Mouse (Mus musculus) spleen, adult 2 months (tissue): ENCODE results near the gene Frrs1l. TPM values are rescaled to one million over a fixed set of nuclear protein-coding genes. Genes with fewer than 3 reads are reported as not detected.

Experiments used
- DNase-seq, 2 experiments: peaks; one replicate each; pipeline versions ENCODE4 v3.0.0 to v3.0.0-alpha.2; 2012 to 2021; ENCODE audit warnings: low spot score in 2 of 2, low read depth in 1 of 2
- H3K27ac ChIP-seq: fragments of 200-500 bp; 2 replicates; pipeline ENCODE4 v1.5.1; 2012; ENCODE audit warnings: low read length, inconsistent platforms; ENCODE audit not compliant: insufficient read depth
- H3K27me3 ChIP-seq: fragments of 200-500 bp; 2 replicates; pipeline ENCODE4 v1.6.1; 2012; ENCODE audit warnings: mild to moderate bottlenecking, moderate library complexity, low read length, inconsistent platforms; ENCODE audit not compliant: control insufficient read depth, insufficient read depth
- H3K36me3 ChIP-seq: fragments of 200-500 bp; 2 replicates; pipeline ENCODE4 v1.6.1; 2012; ENCODE audit warnings: mild to moderate bottlenecking, low read length, inconsistent platforms; ENCODE audit not compliant: control insufficient read depth, insufficient read depth
- H3K4me1 ChIP-seq: fragments of 200-500 bp; 2 replicates; pipeline ENCODE4 v1.6.1; 2011; ENCODE audit warnings: inconsistent platforms; ENCODE audit not compliant: control insufficient read depth, insufficient read depth, insufficient read length
- H3K4me3 ChIP-seq: fragments of 200-500 bp; 2 replicates; pipeline ENCODE4 v1.5.1; 2011; ENCODE audit warnings: mild to moderate bottlenecking, inconsistent platforms; ENCODE audit not compliant: insufficient read depth, insufficient read length; ENCODE audit errors: extremely low read depth
- CTCF ChIP-seq: fragments of 200-500 bp; IDR thresholded peaks from 2 replicates; pipeline ENCODE4 v1.5.1; 2011; ENCODE audit warnings: mild to moderate bottlenecking, inconsistent platforms; ENCODE audit not compliant: insufficient read depth, insufficient read length, insufficient replicate concordance; ENCODE audit errors: extremely low read depth
- POLR2A ChIP-seq: fragments of 200-500 bp; IDR thresholded peaks from 2 replicates; pipeline ENCODE4 v1.6.1; 2011; ENCODE audit warnings: low read depth, low read length, inconsistent platforms
- WGBS: fragments of 180-500 bp; shearing (Covaris S2); methylation state at CpG from one replicate; pipeline ENCODE4 v1.1.7; 2018; 5-methylcytosine and 5-hydroxymethylcytosine counted together
- polyA plus RNA-seq: library from polyadenylated mRNA; depleted of rRNA; stranded (reverse); fragments of >200 nt; gene quantifications from 2 replicates; pipeline ENCODE4 v1.2.3, GENCODE M21; 2012

Frrs1l gene
- polyA plus RNA-seq, 1 experiment: not detected

DNA sequence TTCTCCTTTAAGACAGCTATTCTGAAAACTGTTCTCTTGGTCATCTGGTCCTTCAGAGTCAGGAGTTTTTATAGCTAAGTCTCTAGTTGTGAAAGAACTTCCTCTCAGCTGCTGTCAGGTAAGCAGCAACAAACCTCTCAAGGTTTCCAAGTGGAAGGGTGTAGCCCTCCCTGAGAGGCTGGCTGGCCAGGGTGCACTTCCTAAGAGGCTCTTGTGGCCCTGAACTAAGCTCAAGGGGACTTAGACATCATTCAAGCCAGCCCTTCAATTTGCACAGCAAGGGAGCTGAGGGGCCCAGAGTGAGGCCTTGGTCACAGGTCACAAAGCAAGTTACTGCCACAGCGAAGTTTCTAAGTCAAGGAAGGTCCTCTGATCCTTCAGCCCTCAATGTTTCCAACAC lies 46.9 kb downstream of the Frrs1l start:
- WGBS: 81% methylated on average over 1 of the region's 1 CpGs
- no peak overlapping the region for H3K27ac ChIP-seq

DNA sequence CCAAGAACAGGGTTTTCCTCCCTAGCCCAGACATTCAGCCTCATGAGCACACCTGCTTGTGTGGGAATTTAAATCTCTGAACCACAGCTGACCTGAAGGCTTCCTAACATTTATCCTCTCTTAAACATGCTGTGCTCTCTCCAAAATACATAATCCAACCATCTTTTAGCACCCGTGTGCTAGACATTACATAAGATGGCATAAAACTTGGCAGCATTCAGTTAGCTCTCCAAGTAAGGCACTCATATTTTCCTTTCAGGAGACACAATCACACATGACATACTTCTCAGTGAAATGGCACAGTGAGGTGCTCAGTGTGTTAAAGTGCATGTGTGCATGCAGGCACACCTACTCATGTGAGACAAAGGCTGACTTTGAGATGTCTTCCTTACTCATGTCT lies 47.6 kb downstream of the Frrs1l start:
- H3K36me3 ChIP-seq: no peaks in the 10 kb centered on the region
- no peak for DNase-seq
- H3K27ac ChIP-seq: no peak overlapping the region
- H3K4me3 ChIP-seq: no peak overlapping the region
- TF ChIP-seq POLR2A (no peak), CTCF (no peak)
- peaks cover 3% of the 10 kb centered on the region for H3K4me1 ChIP-seq
- no peaks in the 10 kb centered on the region for H3K27me3 ChIP-seq
- WGBS: 86% methylated on average over 1 of the region's 1 CpGs

More for the DNA sequence above, 46.9 kb downstream of the Frrs1l start:
- Histone ChIP-seq H3K4me3 (no peak overlapping the region), H3K4me1 (peaks cover 3% of the 10 kb centered on the region), H3K36me3 (no peaks in the 10 kb centered on the region), H3K27me3 (no peaks in the 10 kb centered on the region)
- TF ChIP-seq POLR2A (no peak), CTCF (no peak)
- DNase-seq: no peak

DNA sequence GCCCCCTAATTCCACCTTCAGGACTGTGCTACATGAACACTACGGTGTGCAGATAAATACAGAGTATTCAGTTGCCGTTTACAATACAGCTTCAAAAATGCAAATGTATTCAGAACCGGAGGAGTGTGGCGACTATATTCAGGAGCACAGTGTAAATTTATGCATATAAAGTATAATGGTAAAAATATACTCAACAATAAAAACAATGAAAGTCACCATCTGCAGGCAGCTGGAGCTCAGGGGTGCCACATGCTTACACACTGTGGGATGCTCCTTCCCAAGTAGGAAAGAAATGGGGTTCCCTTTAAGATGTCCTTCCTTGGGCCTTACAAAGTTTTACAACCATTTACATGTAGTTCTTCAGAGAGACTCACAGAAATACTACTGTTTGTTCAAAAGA lies 48.7 kb downstream of the Frrs1l start:
- no peak overlapping the region for H3K4me3 ChIP-seq
- H3K27ac ChIP-seq: no peak overlapping the region
- DNase-seq: no peak
- no peaks in the 10 kb centered on the region for H3K27me3 ChIP-seq
- no peaks in the 10 kb centered on the region for H3K36me3 ChIP-seq
- 92% methylated on average over 4 of the region's 4 CpGs for WGBS
- H3K4me1 ChIP-seq: peaks cover 7% of the 10 kb centered on the region; the same call in 1 of the 2 replicates
- TF ChIP-seq CTCF: no peak
- TF ChIP-seq POLR2A: no peak

DNA sequence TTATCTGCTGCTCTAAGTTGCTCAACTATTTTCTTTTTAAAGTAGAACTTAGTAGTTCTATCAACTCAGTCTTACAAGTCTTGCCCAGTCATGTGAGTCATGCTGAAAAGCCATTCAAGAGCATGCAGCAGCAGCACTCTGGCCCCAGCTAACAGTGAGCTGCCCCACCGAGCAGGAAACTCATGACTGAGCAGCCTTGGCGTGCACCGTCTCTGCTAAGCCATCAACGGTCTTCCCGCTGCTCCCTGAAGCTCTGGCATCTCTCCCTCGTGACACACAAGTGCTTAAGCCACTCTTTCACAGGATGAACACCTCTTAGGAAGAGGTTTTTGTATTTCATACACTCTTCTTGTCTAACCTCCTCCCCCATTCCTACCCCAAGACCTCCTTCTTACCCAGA lies 53.1 kb downstream of the Frrs1l start:
- Histone ChIP-seq H3K4me3 (no peak overlapping the region), H3K27me3 (no peaks in the 10 kb centered on the region), H3K4me1 (peaks cover 7% of the 10 kb centered on the region; the same call in 1 of the 2 replicates), H3K36me3 (peaks cover 2% of the 10 kb centered on the region), H3K27ac (no peak overlapping the region)
- DNase-seq: no peak
- WGBS: 47% methylated on average over 6 of the region's 6 CpGs
- no peak for TF ChIP-seq CTCF
- no peak for TF ChIP-seq POLR2A

DNA sequence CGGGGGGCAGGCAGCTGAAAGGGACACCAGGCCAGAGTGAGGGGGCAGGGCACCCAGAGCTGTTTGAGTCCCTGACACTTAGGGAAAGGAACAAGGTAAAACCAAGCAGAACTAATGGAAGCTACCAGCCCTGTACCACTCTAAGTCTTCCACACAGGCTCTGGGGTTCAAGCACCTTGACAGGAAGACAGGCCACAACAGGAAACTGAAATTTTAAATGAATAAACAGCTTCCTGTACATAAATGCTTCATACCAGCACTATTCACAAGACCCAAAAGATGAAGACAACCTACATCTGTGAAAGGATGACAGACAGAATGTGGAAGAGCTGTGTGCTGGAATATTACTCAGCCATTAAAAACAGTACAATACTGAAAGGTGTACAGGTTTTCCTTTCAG lies 54.9 kb downstream of the Frrs1l start:
- TF ChIP-seq CTCF: no peak
- TF ChIP-seq POLR2A: no peak
- H3K27ac ChIP-seq: no peak overlapping the region
- no peak for DNase-seq
- H3K36me3 ChIP-seq: peaks cover 2% of the 10 kb centered on the region
- peaks cover 7% of the 10 kb centered on the region; the same call in 1 of the 2 replicates for H3K4me1 ChIP-seq
- H3K4me3 ChIP-seq: no peak overlapping the region
- no peaks in the 10 kb centered on the region for H3K27me3 ChIP-seq
- no CpG with 5 or more reads among the region's 1 CpGs for WGBS

DNA sequence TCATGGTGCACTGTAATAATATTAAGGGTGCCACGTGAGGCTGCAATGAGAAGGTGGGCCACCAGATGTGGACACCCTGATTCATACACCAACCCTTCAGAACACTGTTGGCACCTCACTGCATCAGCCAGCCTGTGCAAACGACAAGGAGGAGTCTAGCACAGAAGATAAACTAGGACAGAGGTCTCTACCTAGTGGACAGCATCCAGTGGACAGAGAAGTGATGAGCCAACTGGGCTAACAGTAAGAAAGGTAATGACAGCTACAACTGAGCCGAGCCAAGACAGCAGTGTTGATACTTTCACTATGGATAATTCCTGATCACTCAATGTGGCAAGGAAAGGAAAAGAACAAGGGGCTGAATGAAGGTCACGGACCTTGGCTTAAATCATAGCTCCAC lies 57.0 kb downstream of the Frrs1l start:
- DNase-seq: no peak
- Histone ChIP-seq H3K36me3 (peaks cover 2% of the 10 kb centered on the region), H3K27me3 (no peaks in the 10 kb centered on the region), H3K4me1 (peaks cover 7% of the 10 kb centered on the region; the same call in 1 of the 2 replicates), H3K4me3 (no peak overlapping the region), H3K27ac (no peak overlapping the region)
- TF ChIP-seq POLR2A: no peak
- no peak for TF ChIP-seq CTCF
- 89% methylated on average over 4 of the region's 4 CpGs for WGBS

DNA sequence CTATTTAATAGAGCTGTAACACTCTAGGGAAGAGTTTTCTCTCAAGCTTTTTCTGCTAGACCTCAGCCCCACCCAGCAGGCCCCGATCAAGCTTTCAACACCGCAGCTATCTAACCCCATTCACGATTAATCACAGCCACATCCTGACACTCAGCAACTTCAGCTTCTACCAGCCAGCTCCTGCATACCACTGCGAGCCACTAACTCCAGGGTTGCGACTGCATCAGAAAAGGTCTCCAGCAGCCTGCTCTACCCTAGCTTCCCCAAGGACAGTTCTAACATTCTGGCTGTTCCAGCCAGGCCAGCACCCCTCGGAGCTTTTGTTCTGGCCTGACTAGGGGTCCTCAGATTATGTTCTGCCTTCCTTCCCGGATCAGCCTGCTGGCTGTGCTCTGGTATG lies 58.1 kb downstream of the Frrs1l start:
- Histone ChIP-seq H3K4me3 (no peak overlapping the region), H3K27me3 (no peaks in the 10 kb centered on the region), H3K4me1 (peaks cover 3% of the 10 kb centered on the region; the same call in 1 of the 2 replicates), H3K27ac (no peak overlapping the region), H3K36me3 (peaks cover 2% of the 10 kb centered on the region)
- no peak for DNase-seq
- no peak for TF ChIP-seq POLR2A
- TF ChIP-seq CTCF: no peak
- 88% methylated on average over 7 of the region's 7 CpGs for WGBS
